Mouse (Mus musculus) spleen, adult 2 months (tissue): ENCODE measurements around the gene Cntn4.

Source experiments
- CTCF ChIP-seq: fragments of 200-500 bp; IDR thresholded peaks from 2 replicates; pipeline ENCODE4 v1.5.1; 2011; ENCODE audit warnings: mild to moderate bottlenecking, inconsistent platforms; ENCODE audit not compliant: insufficient read depth, insufficient read length, insufficient replicate concordance; ENCODE audit errors: extremely low read depth
- POLR2A ChIP-seq: fragments of 200-500 bp; IDR thresholded peaks from 2 replicates; pipeline ENCODE4 v1.6.1; 2011; ENCODE audit warnings: low read depth, low read length, inconsistent platforms

- TF ChIP-seq CTCF (no peak), POLR2A (no peak)
Observed at GRCm38 (mm10) chr6:106646945-106647344, 969.5 kb downstream of the Cntn4 start.
